Mouse (Mus musculus) adrenal gland (tissue): ENCODE measurements around the gene Ica1.

Experiments used
- intact Hi-C: fragments of 180-260 bp; cut with DNase I; formaldehyde crosslinking; loops from one replicate; pipeline ENCODE4 v1.15.1; 2025

Gene Ica1

DNA sequence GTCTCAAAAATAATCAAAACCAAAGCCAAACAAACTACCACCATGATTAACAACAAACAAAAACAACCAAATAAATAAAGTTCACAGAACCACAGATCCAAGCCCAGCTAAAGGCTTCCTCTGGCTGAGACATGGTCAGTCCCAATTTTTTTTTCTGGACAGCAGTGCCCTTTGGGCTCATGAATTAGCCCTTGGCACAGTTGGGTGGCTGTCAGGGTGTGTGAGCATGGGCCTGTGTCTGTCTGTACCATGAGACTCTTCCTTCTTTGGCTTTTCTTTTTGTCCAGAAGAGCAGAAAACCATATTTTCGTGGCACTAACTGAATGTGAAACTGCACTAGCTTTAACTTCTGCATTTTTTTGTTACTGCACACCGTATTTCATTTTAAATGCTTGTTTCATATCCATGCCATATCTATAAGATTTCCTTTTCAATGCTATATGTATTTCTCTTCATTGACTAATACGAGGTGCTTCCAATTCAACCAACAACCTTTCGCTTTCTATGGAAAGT is 34.0 kb downstream of the Ica1 start:
- intact Hi-C loops = no loop called here

GRCm38 (mm10) chr6:8742449-8742848 is 35.8 kb downstream of the Ica1 start:
- intact Hi-C loops = loop anchor here (2.0 kb wide), 1 partner anchor 88 kb away; no protein-coding TSS in a partner anchor

DNA sequence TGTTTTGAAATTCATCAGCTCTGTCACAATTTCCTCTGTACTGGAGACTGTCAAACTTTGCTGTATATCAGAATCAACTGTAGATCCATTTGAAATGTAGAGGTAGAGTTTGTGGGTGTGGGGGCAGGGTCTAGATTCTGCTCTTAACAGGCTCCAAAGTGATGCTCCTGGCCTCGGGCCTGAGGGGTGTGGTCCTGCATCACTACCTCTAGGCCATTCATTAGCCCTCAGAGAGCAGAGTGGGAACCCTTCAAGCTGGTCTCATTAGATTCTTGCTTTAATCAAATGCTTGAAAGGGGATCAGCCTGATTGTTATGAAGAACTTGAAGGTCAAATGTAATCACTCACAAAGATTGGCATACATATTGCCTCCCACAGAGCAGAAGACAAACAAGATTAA is 36.6 kb downstream of the Ica1 start:
- intact Hi-C loops = loop anchor here (2.0 kb wide), 1 partner anchor 89 kb away; no protein-coding TSS in a partner anchor

- intact Hi-C loops = no loop called here
Measured at GRCm38 (mm10) chr6:8740092-8740491, 38.2 kb downstream of the Ica1 start.

DNA sequence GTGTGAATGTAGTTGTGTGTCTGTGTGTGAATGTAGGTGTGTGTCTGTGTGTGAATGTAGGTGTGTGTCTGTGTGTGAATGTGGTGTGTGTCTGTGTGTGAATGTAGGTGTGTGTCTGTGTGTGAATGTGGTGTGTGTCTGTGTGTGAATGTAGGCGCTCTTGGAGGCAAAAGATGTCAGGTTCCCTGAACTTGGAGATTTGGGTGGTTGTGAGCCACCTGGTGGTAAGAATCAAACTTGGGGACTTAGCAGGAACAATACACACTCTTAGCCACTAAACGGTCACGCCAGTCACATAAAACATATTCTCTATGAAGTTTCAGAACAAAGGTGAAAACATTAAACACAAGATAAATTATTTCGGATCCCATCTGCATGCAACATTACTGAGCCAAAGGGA is 39.9 kb downstream of the Ica1 start:
- intact Hi-C loops = loop anchor here (5.0 kb wide), 1 partner anchor 466 kb away; no protein-coding TSS in a partner anchor

DNA sequence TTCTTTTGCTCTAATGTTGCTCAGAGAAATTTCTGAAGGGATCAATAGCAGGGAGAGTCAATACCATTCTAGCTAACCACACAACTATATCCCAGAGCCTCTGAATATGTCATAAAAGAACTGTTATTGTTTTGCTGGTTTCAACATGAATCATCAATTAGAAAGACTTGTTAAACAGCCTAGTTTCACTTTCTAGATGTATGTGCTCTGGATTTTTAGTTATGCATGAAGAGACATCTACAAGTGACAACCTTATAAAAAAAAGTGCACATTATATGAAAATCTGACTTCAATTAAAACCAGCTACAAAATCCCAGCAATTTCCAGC is 41.8 kb downstream of the Ica1 start:
- intact Hi-C loops = loop anchor here (5.0 kb wide), 1 partner anchor 464 kb away; no protein-coding TSS in a partner anchor

GRCm38 (mm10) chr6:8735657-8736492 is 42.4 kb downstream of the Ica1 start:
- intact Hi-C loops = loop anchor here (5.0 kb wide), 1 partner anchor 464 kb away; no protein-coding TSS in a partner anchor

DNA sequence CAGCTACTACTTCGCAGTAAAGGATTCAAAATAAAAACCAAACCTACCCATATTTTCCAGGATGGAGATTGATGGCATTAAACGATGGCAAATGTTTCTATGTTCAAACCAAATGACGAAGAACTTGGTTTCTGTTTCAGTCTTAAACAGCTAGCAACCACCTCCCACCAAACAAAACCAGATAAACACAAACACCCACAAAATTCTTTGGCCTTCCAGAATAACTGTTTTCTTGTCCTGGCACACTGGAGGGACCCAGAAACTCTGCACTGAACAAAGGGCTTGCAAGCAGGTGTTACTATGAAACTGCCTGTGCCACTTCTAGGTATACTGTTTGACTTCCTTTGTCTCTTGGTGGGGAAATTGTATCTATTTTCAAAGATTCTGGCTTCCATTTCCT is 43.2 kb downstream of the Ica1 start:
- intact Hi-C loops = loop anchor here (5.0 kb wide), 1 partner anchor 463 kb away; no protein-coding TSS in a partner anchor

GRCm38 (mm10) chr6:8732492-8732891 is 45.8 kb downstream of the Ica1 start:
- intact Hi-C loops = loop anchor here (2.0 kb wide), 1 partner anchor 222 kb away; no protein-coding TSS in a partner anchor

DNA sequence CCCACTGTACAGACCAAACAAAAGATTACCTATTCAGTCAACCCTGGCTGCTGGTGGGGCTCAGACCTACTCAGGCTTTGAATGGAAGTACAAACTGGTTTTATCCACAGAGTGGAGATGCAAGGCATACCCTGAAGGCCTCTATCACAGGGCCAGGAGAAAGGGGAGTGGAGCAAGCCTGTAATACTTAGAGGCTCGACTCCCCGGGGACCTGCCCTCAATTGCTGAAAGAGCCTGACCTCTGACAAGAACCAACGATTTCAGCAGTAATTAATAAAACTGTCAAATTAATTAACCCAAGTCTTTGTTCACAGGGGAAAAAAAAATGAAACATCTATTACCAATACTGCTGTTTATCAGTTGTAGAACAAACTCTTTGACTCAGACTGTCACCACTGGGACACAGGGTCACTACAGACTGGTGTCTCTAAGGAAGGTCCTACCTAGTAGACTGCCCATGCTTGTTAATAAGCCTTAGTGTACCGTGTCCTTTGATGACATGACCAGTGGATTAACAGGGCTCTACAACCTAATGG is 46.6 kb downstream of the Ica1 start:
- intact Hi-C loops = loop anchor here (2.0 kb wide), 1 partner anchor 221 kb away; no protein-coding TSS in a partner anchor

GRCm38 (mm10) chr6:8730433-8730832 is 47.9 kb downstream of the Ica1 start:
- intact Hi-C loops = no loop called here

- intact Hi-C loops = no loop called here
Measured at GRCm38 (mm10) chr6:8727806-8728205, 50.5 kb downstream of the Ica1 start.

GRCm38 (mm10) chr6:8725610-8726009 is 52.7 kb downstream of the Ica1 start:
- intact Hi-C loops = no loop called here

GRCm38 (mm10) chr6:8719692-8720091 is 58.6 kb downstream of the Ica1 start:
- intact Hi-C loops = no loop called here

DNA sequence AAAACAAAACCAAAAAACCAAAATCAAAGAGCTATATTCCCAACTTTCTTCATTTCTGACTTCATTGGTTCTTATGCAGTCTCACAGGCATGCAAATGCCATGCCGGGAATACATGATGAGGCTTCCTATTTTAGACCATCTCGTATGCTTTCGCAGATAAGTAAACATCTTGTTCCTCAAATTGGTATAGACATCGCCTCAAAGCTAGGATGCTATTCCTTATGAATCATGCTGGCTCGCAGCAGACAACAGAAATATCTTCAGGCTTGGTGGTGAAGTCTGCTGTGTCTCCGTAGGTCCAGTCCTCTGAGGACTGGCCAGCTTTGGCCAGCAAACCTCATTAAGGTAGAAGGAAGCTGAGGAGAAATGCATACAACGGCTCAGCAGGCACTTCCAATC is 60.3 kb downstream of the Ica1 start:
- intact Hi-C loops = no loop called here

GRCm38 (mm10) chr6:8716539-8716938 is 61.7 kb downstream of the Ica1 start:
- intact Hi-C loops = no loop called here

DNA sequence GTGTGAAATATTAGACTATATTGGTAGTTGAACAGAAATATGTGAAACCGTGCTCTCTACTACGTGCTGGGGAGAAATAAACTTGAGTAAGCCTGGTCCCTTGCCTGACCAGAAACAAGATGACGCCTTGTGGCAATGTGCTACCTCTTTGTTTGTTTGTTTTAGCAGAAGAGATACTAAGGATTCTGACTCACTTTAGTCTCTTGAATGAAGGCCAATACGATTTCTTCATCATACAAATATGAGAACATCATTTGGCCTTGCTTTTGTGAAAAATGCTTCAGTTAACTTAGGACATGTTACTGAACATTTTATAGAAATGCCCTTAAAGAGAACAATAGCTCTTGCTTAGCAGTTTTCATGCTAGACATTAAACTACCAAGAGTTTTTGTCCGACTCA is 67.0 kb downstream of the Ica1 start:
- intact Hi-C loops = no loop called here

DNA sequence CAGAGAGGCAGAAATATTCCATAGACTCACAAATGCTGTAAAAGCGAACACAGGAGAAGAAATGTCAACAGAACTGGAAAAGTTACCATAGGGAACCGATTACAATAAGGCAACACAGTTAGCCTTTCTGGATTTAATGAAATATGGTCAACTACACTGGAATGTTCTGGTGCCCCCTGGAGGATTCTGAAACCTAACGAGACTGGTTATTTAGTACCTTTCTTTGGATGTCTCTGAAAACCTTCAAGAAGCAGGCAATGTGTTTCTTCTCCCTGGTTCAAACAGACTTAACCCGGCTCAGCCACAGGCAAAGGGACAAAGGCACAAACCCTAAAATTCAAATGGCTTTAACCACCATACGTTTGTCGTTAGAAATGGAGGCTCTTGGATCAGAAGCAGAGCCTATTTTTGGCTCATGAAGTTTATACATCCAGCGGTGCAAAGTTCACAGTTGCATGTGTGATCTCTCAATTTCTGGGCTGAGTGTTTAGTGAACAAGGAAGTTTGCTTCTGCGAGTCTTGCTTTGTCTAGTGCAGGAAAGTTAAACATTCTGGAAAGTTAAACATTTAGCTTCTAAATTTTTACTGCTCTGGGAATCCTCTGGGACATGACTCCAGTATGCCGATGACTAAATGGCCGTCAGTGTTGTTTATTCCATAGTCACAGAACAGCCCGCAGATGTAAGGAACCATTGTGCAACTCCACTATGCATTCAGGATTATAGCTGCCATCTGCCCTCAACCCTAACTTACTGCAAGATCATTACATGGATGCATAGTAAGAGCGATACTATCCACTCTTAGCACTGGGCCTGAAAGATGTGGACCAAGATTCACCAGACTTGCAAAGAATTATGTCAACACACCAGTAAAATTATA is 83.4 kb downstream of the Ica1 start:
- intact Hi-C loops = no loop called here

- intact Hi-C loops = no loop called here
Measured at GRCm38 (mm10) chr6:8693926-8694635, 84.2 kb downstream of the Ica1 start.

DNA sequence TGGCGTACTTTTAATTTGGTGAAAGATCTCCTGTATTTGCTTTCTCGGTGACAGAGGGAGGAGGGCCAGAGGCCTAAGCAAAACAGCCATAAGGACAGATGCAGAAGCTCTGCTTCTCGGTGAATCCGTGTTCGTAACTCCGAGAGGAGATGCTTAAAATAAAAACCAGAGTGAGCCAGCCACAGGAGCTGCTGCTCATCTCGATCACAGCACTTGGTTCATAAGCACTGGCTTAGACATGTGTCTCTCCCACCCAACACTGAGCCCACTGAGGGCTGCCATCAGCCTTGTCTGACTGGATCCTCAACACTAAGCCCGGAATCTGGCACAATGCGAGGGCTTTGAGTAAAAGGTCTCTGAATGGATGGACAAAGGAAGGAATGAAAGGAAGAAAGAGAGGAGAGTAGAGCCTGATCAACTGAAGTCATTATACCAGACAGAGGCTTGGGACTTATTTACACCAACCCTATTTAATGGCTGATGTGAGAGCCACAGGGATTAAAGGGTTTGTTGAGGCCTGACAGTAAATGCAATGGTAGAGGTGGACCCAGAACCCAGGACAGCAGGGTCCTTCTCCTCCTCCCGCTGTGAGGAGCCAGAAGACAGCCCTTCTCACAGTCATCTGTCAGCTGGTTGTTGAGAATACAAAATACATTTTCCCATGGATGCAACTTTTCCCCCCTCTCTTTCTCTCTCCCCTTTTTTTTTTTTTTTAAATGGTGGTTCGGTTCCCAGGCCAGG is 85.0 kb downstream of the Ica1 start:
- intact Hi-C loops = no loop called here
